Mouse (Mus musculus): ENCODE measurements around the gene Pmf1.

GRCm38 (mm10) chr3:88407529-88407928 lies 2.6 kb downstream of the Pmf1 start:
- TF ChIP-seq GATA1 (IDR thresholded peaks at IDR 0.05; ENCODE audit: borderline replicate concordance, low read length) (no peak), FLI1 (IDR thresholded peaks at IDR 0.05; ENCODE audit: low read length) (no peak)

Data from megakaryocyte, embryonic 14.5 days (primary cell).